Mouse (Mus musculus): ENCODE measurements around the gene Rasgef1b. TPM values are rescaled to one million over a fixed set of nuclear protein-coding genes. Genes with fewer than 3 reads are reported as not detected.

The Rasgef1b gene
- polyA plus RNA-seq, 1 experiment = 63.5 TPM

DNA sequence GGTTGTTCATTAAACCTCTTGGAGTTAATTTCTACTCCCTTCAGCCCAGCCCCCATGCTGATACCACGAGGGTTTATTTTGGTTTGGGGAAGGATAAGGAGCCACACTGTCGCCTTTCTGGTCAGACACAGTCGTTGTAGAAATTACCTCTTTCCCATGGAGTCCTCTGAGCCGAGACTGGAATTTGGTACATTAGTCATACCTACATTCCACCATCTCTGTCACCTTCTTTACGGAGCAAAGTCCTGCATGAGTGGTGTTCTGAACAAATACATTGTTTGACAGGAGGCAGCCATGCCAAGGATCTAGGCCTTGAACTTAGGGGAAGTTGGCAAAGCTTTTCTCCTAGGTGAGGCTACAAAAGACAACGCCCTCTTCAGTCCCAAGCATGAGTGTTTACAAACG, 202.1 kb downstream of the Rasgef1b start:
- no peak overlapping the region for H3K27ac ChIP-seq (ENCODE audit: insufficient read depth, low read length)
- no peak for TF ChIP-seq CTCF (IDR thresholded peaks at IDR 0.05; ENCODE audit: extremely low read depth, insufficient read depth, low read length)
- TF ChIP-seq POLR2A (IDR thresholded peaks at IDR 0.05; ENCODE audit: extremely low read depth, insufficient read depth, low read length) = no peak

DNA sequence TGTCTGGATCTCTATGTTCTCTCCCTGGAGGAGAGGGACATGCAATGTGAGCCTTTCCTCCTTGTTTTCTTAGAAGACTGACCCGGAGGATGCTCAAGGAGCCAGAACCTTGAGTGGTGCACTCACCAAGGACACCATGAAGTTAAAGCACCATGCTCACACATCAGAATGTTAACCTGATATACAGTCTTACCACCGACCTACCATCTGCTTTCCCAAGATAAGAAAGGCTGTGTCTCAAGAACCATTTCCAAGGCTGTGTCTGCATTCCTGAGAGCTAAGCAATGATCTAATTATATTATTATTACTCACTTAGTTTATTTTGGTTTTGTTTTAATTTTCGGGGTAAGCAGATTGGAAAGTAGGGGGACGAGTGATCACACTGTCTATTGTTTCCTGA, 203.2 kb downstream of the Rasgef1b start:
- Histone ChIP-seq H3K27ac (ENCODE audit: insufficient read depth, low read length) (no peak overlapping the region), H3K4me3 (ENCODE audit: insufficient read depth, low read length) (no peak overlapping the region), H3K4me1 (ENCODE audit: control insufficient read depth, insufficient read depth, low read length) (peaks cover 10% of the 10 kb centered on the region)
- TF ChIP-seq CTCF (IDR thresholded peaks at IDR 0.05; ENCODE audit: extremely low read depth, insufficient read depth, low read length) (no peak), POLR2A (IDR thresholded peaks at IDR 0.05; ENCODE audit: extremely low read depth, insufficient read depth, low read length) (no peak)

More for the DNA sequence above, 202.1 kb downstream of the Rasgef1b start:
- Histone ChIP-seq H3K4me3 (ENCODE audit: insufficient read depth, low read length) (no peak overlapping the region), H3K4me1 (ENCODE audit: control insufficient read depth, insufficient read depth, low read length) (peaks cover 7% of the 10 kb centered on the region)

DNA sequence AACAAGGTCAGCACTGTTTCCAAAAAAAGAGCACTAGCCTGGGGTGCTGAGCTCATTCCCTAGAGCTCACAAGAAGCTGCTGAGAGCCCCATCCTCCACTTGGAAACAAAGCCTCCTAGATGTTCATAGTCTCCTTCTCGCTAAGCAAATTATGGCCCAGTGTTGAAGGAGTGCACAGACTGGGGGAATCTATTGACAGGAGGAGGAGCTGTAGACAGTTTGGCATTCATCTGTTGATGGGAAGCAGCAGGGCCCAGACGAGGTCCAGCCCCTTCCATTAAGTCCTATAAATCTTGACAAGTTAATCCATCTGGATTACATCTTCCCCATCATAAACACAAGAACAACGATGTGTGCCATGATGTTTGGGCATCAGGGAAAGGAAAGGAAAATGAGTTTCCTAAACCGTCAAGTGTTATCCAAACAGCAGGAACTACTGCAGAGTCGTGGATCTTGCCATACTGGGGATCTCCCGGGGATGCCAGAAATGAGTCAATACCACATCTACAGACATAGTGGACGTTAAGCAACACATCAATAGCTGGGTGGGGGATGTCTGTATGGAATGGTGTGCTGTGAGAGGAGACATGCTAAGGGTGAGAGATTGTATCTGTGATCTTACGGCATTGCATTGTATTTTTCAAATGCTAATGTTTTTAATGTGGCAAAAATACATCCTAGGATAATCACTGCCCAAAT, 206.1 kb downstream of the Rasgef1b start:
- H3K4me3 ChIP-seq (ENCODE audit: insufficient read depth, low read length) = no peak overlapping the region
- H3K27ac ChIP-seq (ENCODE audit: insufficient read depth, low read length) = no peak overlapping the region; the same call in 1 of the 2 replicates
- TF ChIP-seq CTCF (IDR thresholded peaks at IDR 0.05; ENCODE audit: extremely low read depth, insufficient read depth, low read length) (no peak), POLR2A (IDR thresholded peaks at IDR 0.05; ENCODE audit: extremely low read depth, insufficient read depth, low read length) (no peak)

DNA sequence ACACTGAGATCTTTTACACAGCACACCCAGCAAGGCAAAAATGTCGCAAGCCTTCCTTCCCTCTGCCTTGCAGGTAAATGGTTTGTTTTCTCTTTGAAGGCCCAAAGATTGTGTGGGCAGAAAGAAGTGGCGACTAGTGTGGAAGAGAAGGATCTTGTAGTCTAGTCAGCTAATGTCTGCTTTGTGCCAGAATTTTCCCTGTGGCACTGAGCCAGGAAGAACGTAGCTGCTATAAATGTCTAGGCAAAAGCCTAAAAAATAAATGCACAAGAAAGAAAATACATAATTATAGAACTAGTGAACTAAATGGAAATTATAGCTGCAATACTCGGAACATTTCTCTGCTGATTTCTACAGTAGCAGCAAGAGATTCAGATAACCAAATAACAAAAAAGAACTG, 207.5 kb downstream of the Rasgef1b start:
- Histone ChIP-seq H3K4me3 (ENCODE audit: insufficient read depth, low read length) (no peak overlapping the region), H3K27ac (ENCODE audit: insufficient read depth, low read length) (no peak overlapping the region), H3K4me1 (ENCODE audit: control insufficient read depth, insufficient read depth, low read length) (peaks cover 10% of the 10 kb centered on the region)
- no peak for TF ChIP-seq CTCF (IDR thresholded peaks at IDR 0.05; ENCODE audit: extremely low read depth, insufficient read depth, low read length)
- TF ChIP-seq POLR2A (IDR thresholded peaks at IDR 0.05; ENCODE audit: extremely low read depth, insufficient read depth, low read length) = no peak

More for the DNA sequence above, 206.1 kb downstream of the Rasgef1b start:
- peaks cover 10% of the 10 kb centered on the region for H3K4me1 ChIP-seq (ENCODE audit: control insufficient read depth, insufficient read depth, low read length)

DNA sequence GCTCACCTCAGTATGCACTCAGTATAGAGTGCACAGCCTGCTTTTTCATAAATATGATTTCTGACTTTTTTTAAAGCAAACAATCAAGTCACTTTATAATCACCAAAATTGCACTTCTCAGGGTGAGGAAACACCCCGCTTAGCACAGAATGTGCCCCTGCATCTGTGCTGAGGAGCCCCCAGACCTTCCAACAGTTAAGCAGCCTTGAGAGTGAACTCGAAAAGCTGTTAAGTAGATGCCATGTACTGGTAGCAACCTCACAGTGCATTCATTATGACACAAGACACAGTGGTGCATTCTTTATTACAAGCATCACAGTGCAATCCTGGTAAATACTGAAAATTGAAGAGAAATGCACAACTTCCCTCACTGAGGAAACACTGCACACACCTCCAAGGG, 209.3 kb downstream of the Rasgef1b start:
- TF ChIP-seq POLR2A (IDR thresholded peaks at IDR 0.05; ENCODE audit: extremely low read depth, insufficient read depth, low read length) = no peak
- TF ChIP-seq CTCF (IDR thresholded peaks at IDR 0.05; ENCODE audit: extremely low read depth, insufficient read depth, low read length) = no peak
- Histone ChIP-seq H3K4me1 (ENCODE audit: control insufficient read depth, insufficient read depth, low read length) (peaks cover 10% of the 10 kb centered on the region), H3K27ac (ENCODE audit: insufficient read depth, low read length) (no peak overlapping the region), H3K4me3 (ENCODE audit: insufficient read depth, low read length) (no peak overlapping the region)

DNA sequence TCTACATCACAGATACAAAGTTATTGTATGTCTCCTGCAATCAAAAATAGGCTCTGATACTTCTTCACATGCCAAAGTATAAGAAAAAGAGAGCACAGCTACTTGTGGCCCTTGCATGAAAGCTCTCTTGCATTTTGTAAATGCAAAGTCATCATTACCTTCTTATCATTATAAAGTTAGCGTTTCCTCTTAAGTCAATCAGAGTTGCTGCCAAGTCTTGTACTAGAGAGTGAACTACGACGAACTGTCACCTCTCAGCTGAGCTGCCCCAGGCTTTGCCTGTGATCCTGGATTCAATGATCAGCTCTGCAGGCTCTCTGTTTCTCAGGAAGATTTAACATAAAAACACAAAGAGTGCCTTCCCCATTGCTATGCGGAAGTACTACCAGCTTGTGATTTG, 209.8 kb downstream of the Rasgef1b start:
- TF ChIP-seq CTCF (IDR thresholded peaks at IDR 0.05; ENCODE audit: extremely low read depth, insufficient read depth, low read length) (no peak), POLR2A (IDR thresholded peaks at IDR 0.05; ENCODE audit: extremely low read depth, insufficient read depth, low read length) (no peak)
- Histone ChIP-seq H3K4me3 (ENCODE audit: insufficient read depth, low read length) (no peak overlapping the region), H3K4me1 (ENCODE audit: control insufficient read depth, insufficient read depth, low read length) (peaks cover 10% of the 10 kb centered on the region), H3K27ac (ENCODE audit: insufficient read depth, low read length) (no peak overlapping the region)

DNA sequence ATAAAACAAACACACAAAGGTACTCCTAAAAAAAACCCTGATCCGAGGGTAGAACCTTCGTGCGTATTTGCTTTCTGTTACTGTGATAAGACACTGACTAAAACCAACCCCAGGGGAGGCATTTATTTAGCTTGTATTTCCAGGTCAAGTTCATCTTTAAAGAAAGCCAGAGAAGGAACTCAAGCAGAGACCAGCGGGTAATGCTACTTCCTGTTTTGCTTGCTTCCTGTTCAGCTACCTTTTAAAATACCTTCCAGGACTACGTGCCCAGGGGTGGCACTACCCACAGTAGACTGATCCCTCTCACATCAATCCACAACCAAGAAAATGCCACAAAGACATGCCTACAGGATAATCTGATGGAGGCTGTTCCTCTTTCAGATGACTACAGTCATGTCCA, 212.7 kb downstream of the Rasgef1b start:
- Histone ChIP-seq H3K27ac (ENCODE audit: insufficient read depth, low read length) (no peak overlapping the region), H3K4me3 (ENCODE audit: insufficient read depth, low read length) (no peak overlapping the region), H3K4me1 (ENCODE audit: control insufficient read depth, insufficient read depth, low read length) (peaks cover under 1% of the 10 kb centered on the region; the same call in 1 of the 2 replicates)
- TF ChIP-seq CTCF (IDR thresholded peaks at IDR 0.05; ENCODE audit: extremely low read depth, insufficient read depth, low read length) = no peak
- TF ChIP-seq POLR2A (IDR thresholded peaks at IDR 0.05; ENCODE audit: extremely low read depth, insufficient read depth, low read length) = no peak

DNA sequence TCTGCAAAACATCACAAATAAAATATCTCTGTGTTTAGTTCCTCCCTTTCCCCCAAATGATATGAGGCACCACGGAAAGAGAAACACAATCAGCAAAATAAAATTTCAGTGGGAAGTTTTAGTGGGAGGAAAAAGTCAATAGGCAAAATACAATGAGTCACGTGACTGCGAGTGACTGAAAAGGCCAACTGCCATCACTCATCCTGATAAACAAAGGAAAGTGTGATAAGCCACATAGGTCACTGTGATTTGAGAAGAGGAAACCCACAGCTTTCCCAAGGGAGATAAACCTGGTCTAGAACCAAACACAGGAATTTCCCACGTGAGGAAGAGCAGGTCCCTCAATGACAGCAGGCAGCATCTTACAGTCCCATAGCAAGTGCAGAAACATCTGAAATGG, 213.1 kb downstream of the Rasgef1b start:
- H3K27ac ChIP-seq (ENCODE audit: insufficient read depth, low read length) = no peak overlapping the region
- no peak for TF ChIP-seq POLR2A (IDR thresholded peaks at IDR 0.05; ENCODE audit: extremely low read depth, insufficient read depth, low read length)
- no peak for TF ChIP-seq CTCF (IDR thresholded peaks at IDR 0.05; ENCODE audit: extremely low read depth, insufficient read depth, low read length)
- H3K4me3 ChIP-seq (ENCODE audit: insufficient read depth, low read length) = no peak overlapping the region
- H3K4me1 ChIP-seq (ENCODE audit: control insufficient read depth, insufficient read depth, low read length) = no peaks in the 10 kb centered on the region; the same call in 1 of the 2 replicates

DNA sequence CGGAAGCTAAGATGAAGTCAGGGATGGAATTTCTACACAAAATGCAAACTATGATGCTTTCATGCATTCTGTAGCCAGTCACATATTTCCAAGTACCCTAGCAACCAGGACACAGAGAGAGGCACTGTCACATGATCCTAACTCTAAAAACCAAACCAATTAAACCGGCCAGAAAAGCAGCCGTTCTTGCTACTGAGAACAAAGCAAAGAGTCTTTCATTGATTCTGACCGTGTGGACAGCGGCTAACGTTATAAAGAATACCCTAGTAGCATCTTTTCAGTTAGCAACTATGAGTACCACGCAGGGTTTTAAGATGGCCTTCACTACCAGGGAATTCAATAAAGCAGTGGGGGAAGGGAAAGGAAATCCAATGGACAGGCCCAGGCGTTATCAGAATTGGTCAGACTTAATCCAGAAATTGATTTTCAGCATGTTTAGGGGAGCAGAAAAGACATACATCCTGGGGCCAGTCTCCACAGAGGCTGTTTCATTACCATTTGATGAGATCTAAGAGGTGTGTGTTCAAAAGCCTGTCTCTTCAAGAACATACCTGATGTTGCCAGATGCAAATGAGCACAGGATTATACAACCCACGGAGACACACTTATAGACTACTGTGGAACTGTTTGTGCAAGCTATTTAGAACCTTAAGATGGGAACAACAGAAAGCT, 215.5 kb downstream of the Rasgef1b start:
- Histone ChIP-seq H3K27ac (ENCODE audit: insufficient read depth, low read length) (no peak overlapping the region), H3K4me3 (ENCODE audit: insufficient read depth, low read length) (no peak overlapping the region), H3K4me1 (ENCODE audit: control insufficient read depth, insufficient read depth, low read length) (no peaks in the 10 kb centered on the region; the same call in none of the 2 replicates)
- TF ChIP-seq CTCF (IDR thresholded peaks at IDR 0.05; ENCODE audit: extremely low read depth, insufficient read depth, low read length) = no peak
- TF ChIP-seq POLR2A (IDR thresholded peaks at IDR 0.05; ENCODE audit: extremely low read depth, insufficient read depth, low read length) = no peak

DNA sequence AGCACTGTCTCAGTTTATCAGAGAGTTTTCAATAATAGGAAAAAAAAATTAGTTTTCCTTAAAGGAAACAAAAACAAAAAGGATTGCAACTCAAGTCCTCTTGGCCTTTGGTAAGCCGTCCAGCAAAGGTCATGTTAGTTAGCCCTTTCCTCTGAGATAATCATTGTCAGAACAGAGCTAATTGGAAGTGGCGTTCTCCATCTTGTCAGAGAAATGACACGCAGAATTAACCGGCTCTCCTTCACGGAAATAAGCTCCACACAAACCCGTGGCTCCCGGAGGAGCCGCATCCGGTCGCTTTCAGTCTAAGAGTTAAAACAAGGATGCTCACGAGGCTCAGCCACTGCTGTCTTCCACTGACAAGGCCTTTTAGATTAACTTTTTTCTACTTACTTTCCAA, 217.8 kb downstream of the Rasgef1b start:
- TF ChIP-seq POLR2A (IDR thresholded peaks at IDR 0.05; ENCODE audit: extremely low read depth, insufficient read depth, low read length) (no peak), CTCF (IDR thresholded peaks at IDR 0.05; ENCODE audit: extremely low read depth, insufficient read depth, low read length) (no peak)
- Histone ChIP-seq H3K4me1 (ENCODE audit: control insufficient read depth, insufficient read depth, low read length) (no peaks in the 10 kb centered on the region; the same call in none of the 2 replicates), H3K4me3 (ENCODE audit: insufficient read depth, low read length) (no peak overlapping the region), H3K27ac (ENCODE audit: insufficient read depth, low read length) (no peak overlapping the region)

Data from cortical plate, adult 2 months (tissue).